Mouse (Mus musculus): ENCODE results near the gene Nav1. TPM values are rescaled to one million over a fixed set of nuclear protein-coding genes. Genes with fewer than 3 reads are reported as not detected.

The Nav1 gene
- total and polyA plus RNA-seq, 2 experiments from 2014 or later = 39.9 to 90.0 TPM

- no peak for ATAC-seq
Observed at GRCm38 (mm10) chr1:135605530-135605929, 1.6 kb downstream of the Nav1 start.

GRCm38 (mm10) chr1:135604361-135605052, 2.6 kb downstream of the Nav1 start:
- whole genome bisulfite sequencing = 56% methylated on average over 7 of the region's 7 CpGs
- H3K4me1 ChIP-seq (ENCODE audit: insufficient read depth, low read length) = peaks cover 19% of the 10 kb centered on the region; the same call in 1 of the 2 replicates
- H3K9ac ChIP-seq (replicated peaks; ENCODE audit: low read length) = no peak overlapping the region
- H3K27ac ChIP-seq = no peak overlapping the region
- H3K27me3 ChIP-seq (ENCODE audit: insufficient read depth, low read length) = no peaks in the 10 kb centered on the region
- no peak overlapping the region for H3K4me3 ChIP-seq (ENCODE audit: low read length)
- H3K36me3 ChIP-seq (ENCODE audit: insufficient read depth, low read length) = no peaks in the 10 kb centered on the region
- no peak overlapping the region for H3K4me2 ChIP-seq (ENCODE audit: low read depth, low read length)
- DNase-seq (ENCODE audit: low spot score) (peak; percentile 69), ATAC-seq (peak; percentile 52)
- no peaks in the 10 kb centered on the region for H3K9me3 ChIP-seq (ENCODE audit: low read length)
- TF ChIP-seq CTCF (IDR thresholded peaks at IDR 0.05; ENCODE audit: low read depth) = no peak

More at GRCm38 (mm10) chr1:135605530-135605929, 1.6 kb downstream of the Nav1 start:
- no peak overlapping the region for H3K4me3 ChIP-seq (ENCODE audit: low read length)
- H3K9ac ChIP-seq (replicated peaks; ENCODE audit: low read length) = no peak overlapping the region
- H3K27me3 ChIP-seq (ENCODE audit: insufficient read depth, low read length) = no peaks in the 10 kb centered on the region
- no peak overlapping the region for H3K27ac ChIP-seq
- H3K4me2 ChIP-seq (ENCODE audit: low read depth, low read length) = no peak overlapping the region
- no peaks in the 10 kb centered on the region for H3K36me3 ChIP-seq (ENCODE audit: insufficient read depth, low read length)
- H3K4me1 ChIP-seq (ENCODE audit: insufficient read depth, low read length) = peaks cover 13% of the 10 kb centered on the region; the same call in 1 of the 2 replicates
- no peak for TF ChIP-seq CTCF (IDR thresholded peaks at IDR 0.05; ENCODE audit: low read depth)
- 71% methylated on average over 5 of the region's 5 CpGs for WGBS
- no peaks in the 10 kb centered on the region for H3K9me3 ChIP-seq (ENCODE audit: low read length)
- DNase-seq (ENCODE audit: low spot score) = no peak

- 36% methylated on average over 11 of the region's 11 CpGs for WGBS
- H3K9me3 ChIP-seq (ENCODE audit: low read length) = no peaks in the 10 kb centered on the region
- no peak for TF ChIP-seq CTCF (IDR thresholded peaks at IDR 0.05; ENCODE audit: low read depth)
- H3K4me3 ChIP-seq (ENCODE audit: low read length) = no peak overlapping the region
- no peaks in the 10 kb centered on the region for H3K27me3 ChIP-seq (ENCODE audit: insufficient read depth, low read length)
- H3K4me2 ChIP-seq (ENCODE audit: low read depth, low read length) = no peak overlapping the region
- H3K9ac ChIP-seq (replicated peaks; ENCODE audit: low read length) = no peak overlapping the region
- H3K4me1 ChIP-seq (ENCODE audit: insufficient read depth, low read length) = peaks cover 19% of the 10 kb centered on the region; the same call in 1 of the 2 replicates
- H3K27ac ChIP-seq = no peak overlapping the region
- H3K36me3 ChIP-seq (ENCODE audit: insufficient read depth, low read length) = no peaks in the 10 kb centered on the region
- ATAC-seq (peak; percentile 53), DNase-seq (ENCODE audit: low spot score) (peak; percentile 51)
Observed at GRCm38 (mm10) chr1:135603121-135603870, 3.8 kb downstream of the Nav1 start.

- peaks cover 16% of the 10 kb centered on the region; the same call in 1 of the 2 replicates for H3K4me1 ChIP-seq (ENCODE audit: insufficient read depth, low read length)
- 0 out of 2 replicates have a peak overlapping the region, but pooled peaks have one; percentile 11 for H3K27ac ChIP-seq
- WGBS = 43% methylated on average over 15 of the region's 15 CpGs
- no peak overlapping the region for H3K4me3 ChIP-seq (ENCODE audit: low read length)
- no peak for TF ChIP-seq CTCF (IDR thresholded peaks at IDR 0.05; ENCODE audit: low read depth)
- no peaks in the 10 kb centered on the region for H3K36me3 ChIP-seq (ENCODE audit: insufficient read depth, low read length)
- ATAC-seq (no peak), DNase-seq (ENCODE audit: low spot score) (no peak)
- H3K9me3 ChIP-seq (ENCODE audit: low read length) = no peaks in the 10 kb centered on the region
- no peak overlapping the region for H3K9ac ChIP-seq (replicated peaks; ENCODE audit: low read length)
- H3K27me3 ChIP-seq (ENCODE audit: insufficient read depth, low read length) = no peaks in the 10 kb centered on the region
- no peak overlapping the region for H3K4me2 ChIP-seq (ENCODE audit: low read depth, low read length)
Observed at GRCm38 (mm10) chr1:135600023-135601005, 6.8 kb downstream of the Nav1 start.

- no peaks in the 10 kb centered on the region for H3K36me3 ChIP-seq (ENCODE audit: insufficient read depth, low read length)
- no peak overlapping the region for H3K4me2 ChIP-seq (ENCODE audit: low read depth, low read length)
- no peak overlapping the region for H3K4me3 ChIP-seq (ENCODE audit: low read length)
- H3K9me3 ChIP-seq (ENCODE audit: low read length) = no peaks in the 10 kb centered on the region
- 76% methylated on average over 8 of the region's 8 CpGs for WGBS
- no peak for TF ChIP-seq CTCF (IDR thresholded peaks at IDR 0.05; ENCODE audit: low read depth)
- H3K27ac ChIP-seq = no peak overlapping the region
- ATAC-seq = no peak
- peaks cover 13% of the 10 kb centered on the region; the same call in 1 of the 2 replicates for H3K4me1 ChIP-seq (ENCODE audit: insufficient read depth, low read length)
- no peak for DNase-seq (ENCODE audit: low spot score)
- no peak overlapping the region for H3K9ac ChIP-seq (replicated peaks; ENCODE audit: low read length)
- H3K27me3 ChIP-seq (ENCODE audit: insufficient read depth, low read length) = no peaks in the 10 kb centered on the region
Observed at GRCm38 (mm10) chr1:135598251-135598879, 8.7 kb downstream of the Nav1 start.
